Mouse (Mus musculus) hindbrain, embryonic 10.5 days (tissue): ENCODE data around the gene Lrsam1. TPM values are rescaled to one million over a fixed set of nuclear protein-coding genes. Genes with fewer than 3 reads are reported as not detected.

Experiments used
- DNase-seq: peaks from one replicate; pipeline ENCODE4 v3.0.0-alpha.2; 2017; ENCODE audit warnings: low spot score
- H3K27ac ChIP-seq: fragments of 300-500 bp; sonication (generic); 2 replicates; pipeline ENCODE4 v1.5.1; 2016; ENCODE audit warnings: mild to moderate bottlenecking, moderate library complexity
- H3K27me3 ChIP-seq: fragments of 300-500 bp; sonication (generic); 2 replicates; pipeline ENCODE4 v1.6.1; 2016; ENCODE audit warnings: mild to moderate bottlenecking; ENCODE audit not compliant: poor library complexity, insufficient read depth, severe bottlenecking
- H3K36me3 ChIP-seq: fragments of 300-500 bp; sonication (generic); 2 replicates; pipeline ENCODE4 v1.6.1; 2016; ENCODE audit warnings: mild to moderate bottlenecking, moderate library complexity
- H3K4me1 ChIP-seq: fragments of 300-500 bp; sonication (generic); replicated peaks from 2 replicates; pipeline ENCODE4 v1.6.1; 2016; ENCODE audit warnings: mild to moderate bottlenecking
- H3K4me3 ChIP-seq: fragments of 300-500 bp; sonication (generic); 2 replicates; pipeline ENCODE4 v1.5.1; 2016; ENCODE audit warnings: mild to moderate bottlenecking, moderate library complexity
- H3K9me3 ChIP-seq: fragments of 300-500 bp; sonication (generic); 2 replicates; pipeline ENCODE4 v1.6.1; 2016; ENCODE audit warnings: mild to moderate bottlenecking, moderate library complexity
- WGBS: fragments of 180-500 bp; shearing (Covaris S2); methylation state at CpG from one replicate; pipeline ENCODE4 v1.1.7; 2016; 5-methylcytosine and 5-hydroxymethylcytosine counted together
- polyA plus RNA-seq: library from polyadenylated mRNA; unstranded; fragments of >200 nt; fragmentation: Nextera tagmentation; extraction: Ambion mirVana; gene quantifications from 2 replicates; pipeline ENCODE4 v1.2.1, GENCODE M21; 2016

The Lrsam1 gene
- polyA plus RNA-seq, 1 experiment from 2014 or later: 11.5 TPM

GRCm38 (mm10) chr2:32981725-32982271 lies 20.4 kb upstream of the Lrsam1 start, which contains the start of gene Slc2a8:
Gene Slc2a8 (minus strand): TSS chr2:32982083.
- peak; percentile 95 for DNase-seq
- WGBS: under 1% methylated on average over 50 of the region's 50 CpGs
- Histone ChIP-seq H3K27me3 (no peaks in the 10 kb centered on the region), H3K9me3 (no peaks in the 10 kb centered on the region), H3K4me3 (peak within 1 kb of the TSS; percentile 87), H3K36me3 (no peaks in the 10 kb centered on the region), H3K27ac (peak within 1 kb of the TSS; percentile 89), H3K4me1 (peaks cover 37% of the 10 kb centered on the region)

DNA sequence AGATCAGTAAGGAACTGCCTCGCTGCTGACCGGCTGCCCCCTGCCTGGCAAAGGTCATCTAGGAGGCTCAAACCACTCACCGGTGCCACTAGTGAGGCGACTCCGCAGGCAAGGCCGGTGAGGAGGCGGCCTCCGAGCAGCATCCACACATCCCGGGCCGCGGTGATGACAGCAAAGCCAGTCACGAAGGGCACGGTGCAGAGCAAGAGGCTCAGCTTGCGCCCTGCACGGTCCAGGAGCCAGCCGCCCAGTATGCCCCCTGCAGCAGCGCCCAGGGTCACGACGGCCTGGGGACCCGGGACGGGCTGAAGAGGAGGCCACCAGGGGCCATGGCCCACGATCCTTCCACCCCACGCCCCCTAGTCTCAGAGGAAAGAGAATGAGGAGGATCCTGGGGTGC lies 19.9 kb upstream of the Lrsam1 start:
- Histone ChIP-seq H3K27ac (peak overlapping the region; percentile 89), H3K9me3 (no peaks in the 10 kb centered on the region), H3K36me3 (peaks cover under 1% of the 10 kb centered on the region; the same call in 1 of the 2 replicates), H3K4me3 (peak overlapping the region; percentile 87), H3K4me1 (peaks cover 42% of the 10 kb centered on the region), H3K27me3 (no peaks in the 10 kb centered on the region)
- 1% methylated on average over 23 of the region's 23 CpGs for WGBS
- peak; percentile 37 for DNase-seq

GRCm38 (mm10) chr2:32979675-32980074 lies 18.3 kb upstream of the Lrsam1 start:
- 89% methylated on average over 7 of the region's 7 CpGs for WGBS
- Histone ChIP-seq H3K27ac (no peak overlapping the region), H3K9me3 (no peaks in the 10 kb centered on the region), H3K4me1 (peaks cover 41% of the 10 kb centered on the region), H3K36me3 (peaks cover 17% of the 10 kb centered on the region), H3K27me3 (no peaks in the 10 kb centered on the region), H3K4me3 (no peak overlapping the region)
- no peak for DNase-seq

- H3K4me3 ChIP-seq: no peak overlapping the region
- DNase-seq: no peak
- no peak overlapping the region for H3K27ac ChIP-seq
- H3K27me3 ChIP-seq: no peaks in the 10 kb centered on the region
- peaks cover 41% of the 10 kb centered on the region for H3K4me1 ChIP-seq
- 79% methylated on average over 3 of the region's 3 CpGs for WGBS
- H3K9me3 ChIP-seq: no peaks in the 10 kb centered on the region
- peaks cover 27% of the 10 kb centered on the region for H3K36me3 ChIP-seq
Observed at GRCm38 (mm10) chr2:32978675-32979074, 17.3 kb upstream of the Lrsam1 start.

DNA sequence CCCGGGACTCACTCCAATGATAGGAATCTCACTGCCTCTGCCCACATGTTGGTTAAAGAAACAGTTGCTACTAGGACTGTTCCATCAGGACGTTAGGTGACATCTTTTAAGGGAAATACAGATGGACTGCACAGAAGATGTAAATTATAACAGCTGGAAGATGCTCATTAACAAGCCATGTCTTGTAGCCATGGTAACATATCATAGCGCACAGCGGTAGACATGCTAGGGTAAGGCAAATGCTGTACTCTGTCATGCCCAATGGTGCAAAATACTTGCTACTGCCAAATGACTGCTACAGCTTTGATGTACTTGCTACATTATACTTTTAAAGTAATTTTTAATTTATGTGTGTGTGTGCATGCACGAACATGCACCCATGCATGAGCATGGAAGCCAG lies 15.7 kb upstream of the Lrsam1 start:
- Histone ChIP-seq H3K9me3 (no peaks in the 10 kb centered on the region), H3K27me3 (no peaks in the 10 kb centered on the region), H3K27ac (no peak overlapping the region), H3K4me1 (peaks cover 32% of the 10 kb centered on the region), H3K36me3 (peaks cover 40% of the 10 kb centered on the region), H3K4me3 (no peak overlapping the region)
- DNase-seq: no peak
- 84% methylated on average over 5 of the region's 5 CpGs for WGBS

- Histone ChIP-seq H3K27me3 (no peaks in the 10 kb centered on the region), H3K4me1 (peaks cover 15% of the 10 kb centered on the region; the same call in 1 of the 2 replicates), H3K9me3 (no peaks in the 10 kb centered on the region), H3K27ac (no peak overlapping the region), H3K4me3 (no peak overlapping the region), H3K36me3 (peaks cover 40% of the 10 kb centered on the region)
- no peak for DNase-seq
- WGBS: 91% methylated on average over 8 of the region's 8 CpGs
Observed at GRCm38 (mm10) chr2:32974216-32974615, 12.8 kb upstream of the Lrsam1 start.

GRCm38 (mm10) chr2:32971235-32971634 lies 9.8 kb upstream of the Lrsam1 start:
- Histone ChIP-seq H3K4me1 (peaks cover 25% of the 10 kb centered on the region), H3K4me3 (no peak overlapping the region), H3K36me3 (peaks cover 39% of the 10 kb centered on the region), H3K9me3 (no peaks in the 10 kb centered on the region), H3K27me3 (no peaks in the 10 kb centered on the region), H3K27ac (no peak overlapping the region)
- 37% methylated on average over 9 of the region's 9 CpGs for WGBS
- DNase-seq: no peak

DNA sequence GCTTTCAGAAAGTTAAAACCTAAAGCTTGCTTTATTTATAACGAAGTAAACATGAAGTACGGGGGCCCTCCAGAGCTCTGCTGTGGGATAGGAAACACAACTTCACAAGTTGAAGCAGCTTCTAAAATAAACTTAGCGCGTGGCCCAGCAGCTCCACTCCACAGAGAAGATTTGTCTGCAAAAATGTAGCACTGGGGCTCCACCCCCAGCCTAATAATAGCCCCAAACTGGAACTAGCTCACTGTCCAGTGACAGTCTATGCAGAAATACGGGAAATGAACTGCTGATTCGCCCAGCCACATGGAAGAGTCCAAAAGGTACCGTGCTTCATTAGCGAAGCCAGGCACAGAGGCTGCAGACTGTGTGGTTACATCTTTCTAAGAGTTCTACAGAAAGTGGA lies 7.9 kb upstream of the Lrsam1 start:
- Histone ChIP-seq H3K4me1 (peaks cover 40% of the 10 kb centered on the region), H3K4me3 (no peak overlapping the region), H3K36me3 (peaks cover 26% of the 10 kb centered on the region), H3K27me3 (no peaks in the 10 kb centered on the region), H3K9me3 (no peaks in the 10 kb centered on the region), H3K27ac (no peak overlapping the region)
- no peak for DNase-seq
- WGBS: 86% methylated on average over 8 of the region's 8 CpGs

DNA sequence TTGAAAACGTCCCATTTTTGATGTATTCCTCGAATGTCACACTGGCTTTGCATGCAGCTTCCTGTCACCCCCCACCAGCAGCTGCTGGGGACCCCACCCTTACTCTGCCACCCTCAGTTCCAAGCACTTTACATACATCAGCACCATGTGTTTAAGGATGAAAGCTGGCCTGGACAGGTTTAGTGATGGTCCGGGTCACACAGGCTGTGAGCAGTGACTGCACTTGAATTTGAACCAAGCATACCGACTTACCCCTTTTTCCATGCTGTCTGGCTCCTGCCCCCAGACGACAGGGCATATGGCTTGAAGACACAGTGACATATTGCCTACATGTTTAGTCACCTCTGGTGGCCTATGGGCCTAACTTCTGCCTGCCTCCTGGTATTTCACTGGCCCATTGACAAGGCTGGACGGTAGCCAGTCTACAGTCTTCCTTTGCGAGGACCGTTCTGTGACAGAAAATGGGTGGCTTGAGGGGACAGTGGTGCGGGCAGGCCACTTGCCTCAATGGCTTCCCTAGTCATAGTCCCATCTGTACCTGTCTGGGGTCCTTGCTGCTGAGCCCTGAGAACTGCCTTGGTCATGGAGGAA lies 6.7 kb upstream of the Lrsam1 start:
- Histone ChIP-seq H3K4me3 (peak overlapping the region; percentile 73; the same call in 1 of the 2 replicates), H3K36me3 (peaks cover 26% of the 10 kb centered on the region), H3K4me1 (peaks cover 52% of the 10 kb centered on the region), H3K27me3 (no peaks in the 10 kb centered on the region), H3K27ac (no peak overlapping the region), H3K9me3 (no peaks in the 10 kb centered on the region)
- WGBS: 86% methylated on average over 9 of the region's 9 CpGs
- no peak for DNase-seq

DNA sequence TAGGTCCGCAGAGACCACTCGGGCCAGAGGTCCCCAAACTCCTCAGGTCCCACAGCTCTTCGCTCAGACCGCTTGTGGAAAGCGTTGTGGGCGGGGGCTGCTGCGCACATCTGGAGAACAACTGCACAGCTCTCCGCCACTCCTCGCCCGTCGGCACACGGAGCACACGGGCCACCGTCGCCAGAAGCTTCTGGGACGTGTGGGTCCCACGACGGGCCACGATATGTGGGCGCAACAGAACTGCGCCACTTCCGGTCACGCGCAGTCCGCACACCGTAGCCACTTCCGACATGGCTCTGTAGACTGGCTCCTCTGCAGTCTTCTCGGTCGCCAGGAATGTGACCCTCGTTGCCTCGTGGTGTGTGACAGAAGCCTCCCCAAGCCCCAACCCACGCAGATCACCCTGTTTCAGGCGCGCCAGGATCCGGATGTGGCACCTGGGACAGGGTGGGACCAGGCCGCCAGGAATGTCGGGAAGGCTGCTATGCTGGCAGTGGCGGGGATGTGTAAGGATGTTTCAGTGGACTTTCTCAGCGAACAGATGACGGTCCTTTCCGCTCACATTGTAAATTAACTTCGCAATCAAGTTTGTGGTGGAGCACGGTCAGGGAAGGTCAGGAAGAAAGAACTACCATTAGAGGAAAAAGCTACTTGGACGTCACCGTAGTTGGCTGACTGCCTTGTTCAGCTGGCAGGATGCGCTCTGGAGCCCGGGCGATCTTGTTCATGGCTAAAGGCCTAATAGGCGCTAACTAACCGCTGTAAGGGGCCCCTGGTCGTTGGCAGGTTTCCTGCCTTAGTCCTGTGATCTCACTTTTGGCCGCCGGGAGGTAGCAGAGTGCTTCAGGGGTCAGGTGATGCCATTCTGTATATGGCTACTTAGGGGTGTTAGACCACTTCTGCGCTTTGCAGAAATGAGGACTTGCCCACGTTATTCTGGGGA lies 5.5 kb upstream of the Lrsam1 start:
- peak overlapping the region; percentile 73 for H3K4me3 ChIP-seq

DNA sequence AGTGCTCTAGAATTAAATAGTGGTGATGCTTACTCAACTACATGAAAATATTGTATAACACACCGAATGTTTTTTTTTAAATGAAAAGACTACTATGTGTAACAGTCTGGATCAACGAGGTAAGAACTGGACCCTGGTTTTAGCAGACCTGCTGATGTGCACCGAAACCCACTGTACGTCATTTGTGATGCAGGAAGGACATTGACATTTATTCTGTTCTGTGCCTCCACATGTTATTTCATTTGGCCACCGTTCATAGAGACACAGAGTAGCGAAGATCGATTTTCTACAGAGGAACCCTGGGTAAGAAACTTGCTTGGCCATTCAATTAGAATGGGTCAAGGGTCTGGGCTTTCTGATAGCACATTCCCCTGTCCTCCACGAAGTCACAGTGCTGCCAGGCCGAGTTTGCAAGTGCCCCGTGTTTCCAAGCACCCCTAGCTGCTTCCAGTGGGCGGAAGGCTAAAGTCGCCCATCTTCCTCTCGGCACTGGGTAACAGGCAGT lies 4.8 kb upstream of the Lrsam1 start:
- H3K27me3 ChIP-seq: no peaks in the 10 kb centered on the region
- H3K9me3 ChIP-seq: no peaks in the 10 kb centered on the region
- H3K36me3 ChIP-seq: peaks cover 30% of the 10 kb centered on the region
- H3K27ac ChIP-seq: peak overlapping the region; percentile 94
- peaks cover 66% of the 10 kb centered on the region for H3K4me1 ChIP-seq
- peak overlapping the region; percentile 73 for H3K4me3 ChIP-seq
- no peak for DNase-seq
- 12% methylated on average over 13 of the region's 13 CpGs for WGBS

More for the DNA sequence above, 5.5 kb upstream of the Lrsam1 start:
- peak; percentile 86 for DNase-seq
- no peaks in the 10 kb centered on the region for H3K9me3 ChIP-seq
- peaks cover 64% of the 10 kb centered on the region for H3K4me1 ChIP-seq
- WGBS: under 1% methylated on average over 55 of the region's 55 CpGs
- H3K27me3 ChIP-seq: no peaks in the 10 kb centered on the region
- H3K27ac ChIP-seq: peak overlapping the region; percentile 94
- peaks cover 30% of the 10 kb centered on the region for H3K36me3 ChIP-seq

DNA sequence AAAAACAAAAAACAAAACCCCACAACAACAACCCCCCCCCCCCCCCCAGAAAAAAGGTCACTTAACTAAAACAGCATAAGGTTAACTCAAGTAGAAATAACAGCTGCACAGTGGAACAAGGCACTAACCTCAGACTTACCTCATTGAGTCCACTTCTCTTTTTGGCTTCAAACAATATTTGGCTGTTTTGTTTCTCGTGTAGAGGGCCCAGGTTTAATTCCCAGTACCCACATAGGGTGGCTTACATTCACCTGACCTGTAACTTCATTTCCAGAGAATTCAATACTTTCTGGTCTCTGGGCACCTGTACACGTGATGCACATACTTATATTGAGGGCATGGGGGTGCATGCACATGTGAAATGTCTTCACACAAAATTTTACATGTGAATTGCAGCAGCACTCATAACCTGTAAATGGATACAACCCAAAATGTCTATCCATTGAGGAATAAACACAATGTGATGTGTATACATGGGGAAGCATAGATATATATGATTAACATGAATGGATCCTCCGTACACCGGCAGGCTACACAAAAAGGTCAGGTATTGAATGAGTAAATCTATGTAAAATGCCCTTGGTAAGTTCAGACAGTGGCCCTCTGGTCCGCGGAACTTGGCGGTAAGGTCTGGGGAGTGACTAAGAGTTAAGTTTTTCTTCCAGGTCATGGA lies 4.2 kb upstream of the Lrsam1 start:
- Histone ChIP-seq H3K36me3 (peaks cover 30% of the 10 kb centered on the region), H3K4me1 (peaks cover 70% of the 10 kb centered on the region), H3K9me3 (no peaks in the 10 kb centered on the region), H3K27me3 (no peaks in the 10 kb centered on the region), H3K27ac (no peak overlapping the region), H3K4me3 (peak overlapping the region; percentile 73)
- no peak for DNase-seq
- 17% methylated on average over 7 of the region's 7 CpGs for WGBS
